Mouse (Mus musculus) embryo, embryonic 11.5 days (tissue): ENCODE measurements around the gene Srpk3.

Experiments used
- DNase-seq: peaks from one replicate; pipeline ENCODE4 v3.0.0-alpha.2; 2012; ENCODE audit warnings: low read depth, low spot score

The Srpk3 gene

GRCm38 (mm10) chrX:73805814-73806213, 31.6 kb downstream of the Srpk3 start:
- DNase-seq: no peak

- peak; percentile 26 for DNase-seq
These were observed 40.9 kb downstream of the Srpk3 start for GRCm38 (mm10) chrX:73815072-73815471.

GRCm38 (mm10) chrX:73816596-73817314, 42.5 kb downstream of the Srpk3 start:
- no peak for DNase-seq

- DNase-seq: no peak
These were observed 49.5 kb downstream of the Srpk3 start for GRCm38 (mm10) chrX:73823747-73824146.

- DNase-seq: peak; percentile 37
These were observed 50.3 kb downstream of the Srpk3 start, which contains the start of gene Pdzd4 for GRCm38 (mm10) chrX:73824185-73825151. Gene Pdzd4 (minus strand): TSS chrX:73824969.
